Mouse (Mus musculus) ES-Bruce4 (cell line): ENCODE results near the gene Ifitm1. TPM values are rescaled to one million over a fixed set of nuclear protein-coding genes. Genes with fewer than 3 reads are reported as not detected.
"Not testable (repeated sequence)": the region's sequence is repeated elsewhere in the genome, so short reads cannot be mapped to it uniquely, and the experiment has no call there.

Source experiments
- H3K27ac ChIP-seq: 2 replicates; pipeline ENCODE4 v1.5.1; 2012; ENCODE audit warnings: low read length, inconsistent platforms; ENCODE audit not compliant: insufficient read depth
- H3K27me3 ChIP-seq: 2 replicates; pipeline ENCODE4 v1.6.1; 2012; ENCODE audit warnings: mild to moderate bottlenecking, low read length, inconsistent platforms; ENCODE audit not compliant: control insufficient read depth, poor library complexity, insufficient read depth, severe bottlenecking
- H3K36me3 ChIP-seq: 2 replicates; pipeline ENCODE4 v1.6.1; 2012; ENCODE audit warnings: inconsistent platforms, mild to moderate bottlenecking, low read length, moderate library complexity; ENCODE audit not compliant: control insufficient read depth, poor library complexity, insufficient read depth, severe bottlenecking
- H3K4me1 ChIP-seq: one replicate; pipeline ENCODE4 v1.8.1; 2011; ENCODE audit warnings: low read length; ENCODE audit not compliant: control insufficient read depth, insufficient read depth
- H3K4me3 ChIP-seq: 2 replicates; pipeline ENCODE4 v1.5.1; 2011; ENCODE audit warnings: low read depth, mild to moderate bottlenecking, low read length
- H3K9ac ChIP-seq: 2 replicates; pipeline ENCODE4 v1.6.1; 2012; ENCODE audit warnings: low read depth, mild to moderate bottlenecking, inconsistent platforms; ENCODE audit not compliant: poor library complexity, severe bottlenecking
- H3K9me3 ChIP-seq: replicated peaks from 2 replicates; pipeline ENCODE4 v1.6.1; 2012; ENCODE audit warnings: mild to moderate bottlenecking, low read length, inconsistent platforms; ENCODE audit not compliant: control insufficient read depth, poor library complexity, insufficient read depth, severe bottlenecking
- CTCF ChIP-seq: IDR thresholded peaks from one replicate; pipeline ENCODE4 v1.8.1; 2011; ENCODE audit warnings: low read depth, low read length
- EP300 ChIP-seq: IDR thresholded peaks from 2 replicates; pipeline ENCODE4 v1.6.1; 2011; ENCODE audit warnings: low read depth, low read length; ENCODE audit not compliant: insufficient read depth
- POLR2A ChIP-seq: IDR thresholded peaks from one replicate; pipeline ENCODE4 v1.8.1; 2011; ENCODE audit warnings: low read length; ENCODE audit not compliant: insufficient read depth
- polyA plus RNA-seq: library from polyadenylated mRNA; stranded (reverse); fragments of >200 nt; gene quantifications from 2 replicates; pipeline ENCODE4 v1.2.4, GENCODE M21; 2011; ENCODE audit warnings: low read depth; ENCODE audit not compliant: missing spikeins, insufficient read depth, insufficient read length

Gene Ifitm1
- polyA plus RNA-seq, 1 experiment, result 501 TPM

GRCm38 (mm10) chr7:140967862-140968591 lies 1.0 kb downstream of the Ifitm1 start:
- Histone ChIP-seq H3K4me3 (peak overlapping the region; percentile 93), H3K27me3 (no peaks in the 10 kb centered on the region), H3K36me3 (peaks cover 2% of the 10 kb centered on the region; the same call in 1 of the 2 replicates), H3K9ac (peak overlapping the region; percentile 84), H3K27ac (peak overlapping the region; percentile 97), H3K4me1 (peaks cover 7% of the 10 kb centered on the region), H3K9me3 (no peaks in the 10 kb centered on the region)
- TF ChIP-seq CTCF (no peak), EP300 (peak; percentile 92), POLR2A (peak; percentile 24)

- H3K4me1 ChIP-seq, H3K27me3 ChIP-seq, H3K36me3 ChIP-seq, H3K9me3 ChIP-seq: not testable (repeated sequence)
- H3K9ac ChIP-seq, result peak overlapping the region; percentile 84
- peak overlapping the region; percentile 43; the same call in 1 of the 2 replicates for H3K27ac ChIP-seq
- peak overlapping the region; percentile 58 for H3K4me3 ChIP-seq
Measured at GRCm38 (mm10) chr7:140968710-140969109, 1.7 kb downstream of the Ifitm1 start.

- no peak for TF ChIP-seq EP300
- TF ChIP-seq CTCF, result no peak
- no peak for TF ChIP-seq POLR2A
- Histone ChIP-seq H3K4me3 (peak overlapping the region; percentile 29), H3K9ac (no peak overlapping the region), H3K9me3 (no peaks in the 10 kb centered on the region), H3K27me3 (no peaks in the 10 kb centered on the region), H3K4me1 (peaks cover 5% of the 10 kb centered on the region), H3K36me3 (peaks cover 2% of the 10 kb centered on the region; the same call in 1 of the 2 replicates), H3K27ac (peak overlapping the region; percentile 78)
Measured at GRCm38 (mm10) chr7:140970931-140971330, 3.9 kb downstream of the Ifitm1 start.

- no peaks in the 10 kb centered on the region for H3K27me3 ChIP-seq
- H3K9me3 ChIP-seq, result no peaks in the 10 kb centered on the region
- TF ChIP-seq POLR2A, result no peak
- TF ChIP-seq EP300, result 0 out of 2 replicates have a peak, but pooled peaks have one; percentile 4
- no peak for TF ChIP-seq CTCF
- H3K36me3 ChIP-seq, result peaks cover 2% of the 10 kb centered on the region; the same call in 1 of the 2 replicates
- H3K27ac ChIP-seq, result peak overlapping the region; percentile 78
- peak overlapping the region; percentile 21; the same call in 1 of the 2 replicates for H3K9ac ChIP-seq
- no peak overlapping the region for H3K4me3 ChIP-seq
- peaks cover 5% of the 10 kb centered on the region for H3K4me1 ChIP-seq
Measured at GRCm38 (mm10) chr7:140971479-140972171, 4.6 kb downstream of the Ifitm1 start.

GRCm38 (mm10) chr7:140973396-140974165 lies 6.6 kb downstream of the Ifitm1 start:
- Histone ChIP-seq H3K9me3 (no peaks in the 10 kb centered on the region), H3K4me3 (no peak overlapping the region), H3K4me1 (peaks cover 5% of the 10 kb centered on the region), H3K27ac (peak overlapping the region; percentile 52), H3K9ac (no peak overlapping the region), H3K36me3 (peaks cover 2% of the 10 kb centered on the region; the same call in 1 of the 2 replicates), H3K27me3 (no peaks in the 10 kb centered on the region)
- no peak for TF ChIP-seq CTCF
- TF ChIP-seq EP300, result no peak
- TF ChIP-seq POLR2A, result no peak
